Mouse (Mus musculus): ENCODE data around the gene Crybg3. TPM values are rescaled to one million over a fixed set of nuclear protein-coding genes. Genes with fewer than 3 reads are reported as not detected.
A peak's percentile ranks its signal among the peaks of the same experiment; 100 is the strongest.

Crybg3 gene
- polyA plus RNA-seq, 1 experiment from 2014 or later: 2.6 TPM

GRCm38 (mm10) chr16:59547887-59548581 is 52.7 kb downstream of the Crybg3 start:
- Histone ChIP-seq H3K9me3 (replicated peaks) (no peaks in the 10 kb centered on the region), H3K36me3 (ENCODE audit: poor library complexity, severe bottlenecking) (no peaks in the 10 kb centered on the region), H3K27ac (peak overlapping the region; percentile 67), H3K27me3 (no peaks in the 10 kb centered on the region), H3K4me3 (no peak overlapping the region), H3K9ac (no peak overlapping the region), H3K4me2 (no peak overlapping the region), H3K4me1 (peaks cover 19% of the 10 kb centered on the region)
- WGBS: 64% methylated on average over 14 of the region's 14 CpGs
- peak; percentile 52 for ATAC-seq

- Histone ChIP-seq H3K4me1 (peaks cover 19% of the 10 kb centered on the region), H3K27me3 (no peaks in the 10 kb centered on the region), H3K27ac (peak overlapping the region; percentile 67; the same call in 1 of the 2 replicates), H3K4me2 (no peak overlapping the region), H3K4me3 (no peak overlapping the region), H3K9me3 (replicated peaks) (no peaks in the 10 kb centered on the region), H3K9ac (no peak overlapping the region), H3K36me3 (ENCODE audit: poor library complexity, severe bottlenecking) (no peaks in the 10 kb centered on the region)
- ATAC-seq: peak; percentile 54
- WGBS: 31% methylated on average over 4 of the region's 4 CpGs
These were observed 53.3 kb downstream of the Crybg3 start for GRCm38 (mm10) chr16:59547466-59547865.

DNA sequence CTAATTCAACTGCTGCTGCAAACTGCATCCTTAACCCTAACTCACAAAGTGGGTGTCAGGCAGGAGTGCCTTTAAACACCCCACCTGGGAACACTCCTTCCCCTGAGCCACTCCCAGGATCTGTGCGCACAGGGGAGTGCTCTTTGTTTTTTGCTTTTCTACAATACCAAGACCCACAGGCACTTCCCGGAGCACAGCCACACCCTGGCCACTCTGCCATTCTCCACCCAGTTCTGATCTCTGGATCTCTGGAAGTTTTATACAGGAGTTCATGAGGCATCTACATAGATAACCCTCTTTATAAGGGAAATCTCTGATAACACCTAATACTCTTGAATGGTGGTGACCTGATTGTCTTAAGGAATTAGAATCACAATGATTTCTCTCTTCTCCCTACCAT is 55.4 kb downstream of the Crybg3 start:
- no peak for ATAC-seq
- Histone ChIP-seq H3K9me3 (replicated peaks) (no peaks in the 10 kb centered on the region), H3K36me3 (ENCODE audit: poor library complexity, severe bottlenecking) (no peaks in the 10 kb centered on the region), H3K9ac (no peak overlapping the region), H3K4me2 (no peak overlapping the region), H3K27me3 (no peaks in the 10 kb centered on the region), H3K27ac (no peak overlapping the region), H3K4me1 (peaks cover 19% of the 10 kb centered on the region), H3K4me3 (no peak overlapping the region)
- 89% methylated on average over 2 of the region's 2 CpGs for WGBS

- H3K9me3 ChIP-seq (replicated peaks): no peaks in the 10 kb centered on the region
- no peak overlapping the region for H3K4me2 ChIP-seq
- H3K4me3 ChIP-seq: no peak overlapping the region
- no peaks in the 10 kb centered on the region for H3K27me3 ChIP-seq
- no peaks in the 10 kb centered on the region for H3K4me1 ChIP-seq
- WGBS: 85% methylated on average over 4 of the region's 4 CpGs
- H3K9ac ChIP-seq: no peak overlapping the region
- ATAC-seq: no peak
- H3K36me3 ChIP-seq (ENCODE audit: poor library complexity, severe bottlenecking): no peaks in the 10 kb centered on the region
- no peak overlapping the region for H3K27ac ChIP-seq
These were observed 59.4 kb downstream of the Crybg3 start for GRCm38 (mm10) chr16:59541382-59541781.

- Histone ChIP-seq H3K27me3 (no peaks in the 10 kb centered on the region), H3K27ac (no peak overlapping the region), H3K9ac (no peak overlapping the region), H3K9me3 (replicated peaks) (no peaks in the 10 kb centered on the region), H3K4me2 (no peak overlapping the region), H3K4me3 (no peak overlapping the region), H3K4me1 (no peaks in the 10 kb centered on the region), H3K36me3 (ENCODE audit: poor library complexity, severe bottlenecking) (no peaks in the 10 kb centered on the region)
- ATAC-seq: no peak; the same call in 1 of the 2 replicates
- 79% methylated on average over 3 of the region's 3 CpGs for WGBS
These were observed 59.8 kb downstream of the Crybg3 start for GRCm38 (mm10) chr16:59540944-59541343.

DNA sequence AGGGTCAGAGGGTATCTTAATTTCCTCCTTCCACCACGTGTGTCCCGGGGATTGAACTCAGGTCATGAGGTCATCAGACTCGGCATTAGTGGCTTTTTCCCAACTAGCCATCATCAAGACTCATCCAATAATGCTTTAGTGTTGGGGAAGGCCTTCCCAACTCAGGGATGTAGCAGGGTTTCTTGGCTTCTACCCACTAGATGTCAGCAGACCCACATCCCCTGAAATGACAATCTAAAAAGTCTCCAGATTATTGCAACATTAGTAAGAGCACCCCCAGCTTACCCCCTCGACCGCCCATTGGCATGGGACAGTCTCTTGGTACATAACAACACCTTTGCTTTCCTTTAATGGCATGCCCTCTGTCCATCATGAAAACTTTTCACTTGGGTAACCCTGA is 65.1 kb downstream of the Crybg3 start:
- no peaks in the 10 kb centered on the region for H3K27me3 ChIP-seq
- H3K4me1 ChIP-seq: no peaks in the 10 kb centered on the region
- no peak overlapping the region for H3K4me3 ChIP-seq
- WGBS: 89% methylated on average over 5 of the region's 5 CpGs
- no peaks in the 10 kb centered on the region for H3K9me3 ChIP-seq (replicated peaks)
- no peak overlapping the region for H3K27ac ChIP-seq
- ATAC-seq: no peak
- H3K9ac ChIP-seq: no peak overlapping the region
- H3K4me2 ChIP-seq: no peak overlapping the region
- H3K36me3 ChIP-seq (ENCODE audit: poor library complexity, severe bottlenecking): no peaks in the 10 kb centered on the region

GRCm38 (mm10) chr16:59534349-59534748 is 66.4 kb downstream of the Crybg3 start:
- Histone ChIP-seq H3K27me3 (no peaks in the 10 kb centered on the region), H3K4me3 (no peak overlapping the region), H3K4me1 (no peaks in the 10 kb centered on the region), H3K9ac (no peak overlapping the region), H3K36me3 (ENCODE audit: poor library complexity, severe bottlenecking) (no peaks in the 10 kb centered on the region), H3K9me3 (replicated peaks) (no peaks in the 10 kb centered on the region), H3K27ac (no peak overlapping the region), H3K4me2 (no peak overlapping the region)
- ATAC-seq: no peak
- WGBS: 96% methylated on average over 11 of the region's 11 CpGs

DNA sequence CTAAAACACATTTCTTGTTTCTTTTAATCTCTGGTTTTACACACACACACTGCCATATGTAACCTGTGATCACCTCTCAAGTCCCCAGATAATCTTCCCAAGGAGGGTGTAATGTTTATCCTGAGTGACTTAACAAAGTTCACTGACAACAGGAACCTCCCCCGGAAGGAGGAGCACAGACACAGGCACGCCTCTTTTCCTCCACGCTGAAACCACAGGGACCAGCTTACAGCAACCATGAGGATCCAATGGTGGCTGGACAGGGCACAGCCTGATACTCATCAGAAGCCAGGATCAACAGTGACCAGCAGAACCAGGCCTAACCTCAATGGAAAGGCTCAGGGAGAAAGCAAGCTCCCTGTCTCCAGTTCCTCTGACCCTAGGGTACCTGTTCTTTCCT is 68.2 kb downstream of the Crybg3 start:
- no peaks in the 10 kb centered on the region for H3K4me1 ChIP-seq
- no peak overlapping the region for H3K4me3 ChIP-seq
- no peaks in the 10 kb centered on the region for H3K36me3 ChIP-seq (ENCODE audit: poor library complexity, severe bottlenecking)
- H3K9ac ChIP-seq: no peak overlapping the region
- no peak overlapping the region for H3K4me2 ChIP-seq
- H3K27ac ChIP-seq: no peak overlapping the region
- no peak for ATAC-seq
- 39% methylated on average over 3 of the region's 3 CpGs for WGBS
- H3K9me3 ChIP-seq (replicated peaks): no peaks in the 10 kb centered on the region
- no peaks in the 10 kb centered on the region for H3K27me3 ChIP-seq

GRCm38 (mm10) chr16:59531243-59531642 is 69.5 kb downstream of the Crybg3 start:
- Histone ChIP-seq H3K36me3 (ENCODE audit: poor library complexity, severe bottlenecking) (no peaks in the 10 kb centered on the region), H3K4me2 (no peak overlapping the region), H3K27me3 (no peaks in the 10 kb centered on the region), H3K4me3 (no peak overlapping the region), H3K4me1 (no peaks in the 10 kb centered on the region), H3K27ac (no peak overlapping the region), H3K9me3 (replicated peaks) (no peaks in the 10 kb centered on the region), H3K9ac (no peak overlapping the region)
- 81% methylated on average over 5 of the region's 5 CpGs for whole genome bisulfite sequencing
- ATAC-seq: no peak

DNA sequence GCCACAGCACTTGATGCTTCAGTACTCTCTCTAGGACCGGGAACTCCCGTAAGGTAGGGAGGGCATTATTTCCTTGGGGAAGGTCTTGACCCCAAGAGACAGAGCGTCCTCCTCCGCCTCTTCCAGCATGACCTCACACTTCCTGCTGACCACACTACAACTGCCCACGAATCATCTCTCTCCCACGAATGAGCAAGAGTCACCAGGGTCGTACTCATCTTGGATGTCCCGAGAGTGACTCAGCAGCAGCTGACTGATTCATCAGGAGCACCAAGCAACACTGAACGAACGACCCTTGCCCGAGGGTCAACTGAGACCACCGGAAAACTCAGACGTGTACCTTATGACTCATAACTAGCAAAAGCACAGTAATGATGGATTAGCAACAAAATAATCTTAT is 71.2 kb downstream of the Crybg3 start:
- Histone ChIP-seq H3K27ac (no peak overlapping the region), H3K27me3 (no peaks in the 10 kb centered on the region), H3K9me3 (replicated peaks) (no peaks in the 10 kb centered on the region), H3K4me1 (no peaks in the 10 kb centered on the region), H3K4me3 (no peak overlapping the region), H3K4me2 (no peak overlapping the region), H3K9ac (no peak overlapping the region), H3K36me3 (ENCODE audit: poor library complexity, severe bottlenecking) (no peaks in the 10 kb centered on the region)
- 91% methylated on average over 13 of the region's 13 CpGs for WGBS
- no peak for ATAC-seq

DNA sequence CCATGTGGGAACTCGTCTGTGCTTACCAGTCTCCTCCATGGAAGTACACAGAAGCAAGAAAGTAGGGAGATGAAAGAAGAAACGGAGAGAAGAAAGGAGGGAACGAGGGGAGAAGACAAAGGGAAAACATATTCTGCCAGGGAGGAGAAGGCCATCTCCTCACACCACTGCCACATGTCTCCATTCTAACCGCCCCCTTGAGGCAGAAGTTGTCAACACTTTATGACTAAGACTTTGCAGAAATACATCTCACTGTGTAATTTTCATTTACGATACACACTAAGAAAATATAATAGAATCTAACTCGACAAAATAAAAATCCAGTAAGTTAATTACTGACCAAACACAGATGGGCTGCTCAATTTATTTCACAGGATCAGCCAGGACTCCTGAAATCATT is 73.8 kb downstream of the Crybg3 start:
- WGBS: 90% methylated on average over 6 of the region's 6 CpGs
- ATAC-seq: no peak
- Histone ChIP-seq H3K4me2 (no peak overlapping the region), H3K4me1 (no peaks in the 10 kb centered on the region), H3K36me3 (ENCODE audit: poor library complexity, severe bottlenecking) (no peaks in the 10 kb centered on the region), H3K9ac (no peak overlapping the region), H3K27ac (no peak overlapping the region), H3K4me3 (no peak overlapping the region), H3K9me3 (replicated peaks) (no peaks in the 10 kb centered on the region), H3K27me3 (no peaks in the 10 kb centered on the region)

GRCm38 (mm10) chr16:59521752-59522423 is 78.9 kb downstream of the Crybg3 start:
- WGBS: 94% methylated on average over 16 of the region's 16 CpGs
- no peak overlapping the region for H3K4me3 ChIP-seq
- ATAC-seq: no peak
- H3K4me2 ChIP-seq: no peak overlapping the region
- no peaks in the 10 kb centered on the region for H3K4me1 ChIP-seq
- H3K27ac ChIP-seq: no peak overlapping the region
- no peak overlapping the region for H3K9ac ChIP-seq
- H3K36me3 ChIP-seq (ENCODE audit: poor library complexity, severe bottlenecking): no peaks in the 10 kb centered on the region
- no peaks in the 10 kb centered on the region for H3K9me3 ChIP-seq (replicated peaks)
- no peaks in the 10 kb centered on the region for H3K27me3 ChIP-seq

All from forebrain, embryonic 13.5 days (tissue).